Mouse (Mus musculus): ENCODE results near the gene Msi2.
A peak's percentile ranks its signal among the peaks of the same experiment; 100 is the strongest.

Msi2 gene

DNA sequence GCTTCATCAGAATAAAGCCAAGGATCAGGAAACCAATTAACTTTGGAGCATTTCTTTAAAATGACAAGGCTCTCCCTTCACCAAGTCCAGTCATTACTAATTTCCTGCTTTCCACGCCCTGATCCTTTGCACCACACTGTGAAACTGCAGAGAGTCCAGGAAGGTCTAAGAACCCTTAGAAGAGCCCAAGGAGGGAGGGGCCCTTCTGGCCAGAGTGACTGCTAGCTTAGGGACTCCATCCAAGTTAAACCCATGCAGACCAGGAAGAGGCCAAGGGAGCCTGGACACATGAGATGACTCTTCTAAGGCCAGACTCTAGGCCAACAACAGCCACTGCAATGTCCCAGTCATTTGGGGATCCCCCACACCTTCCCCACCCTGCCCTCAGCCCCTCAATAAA lies 83.7 kb downstream of the Msi2 start:
- DNase-seq: no peak

DNA sequence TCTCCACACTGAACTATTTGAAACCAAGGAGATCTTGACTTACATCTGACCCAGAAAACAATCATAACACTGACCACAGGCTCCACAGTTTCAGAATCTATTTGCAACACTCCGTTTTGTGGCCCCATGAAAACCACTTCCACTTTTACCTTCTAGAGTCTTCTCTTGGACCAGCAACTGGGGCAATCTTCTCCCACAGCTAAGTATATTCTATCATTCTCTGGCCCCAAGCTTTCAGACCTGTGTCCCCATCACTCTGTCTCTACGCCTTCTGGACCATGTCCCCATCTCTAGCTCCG lies 86.4 kb downstream of the Msi2 start:
- DNase-seq: no peak

DNA sequence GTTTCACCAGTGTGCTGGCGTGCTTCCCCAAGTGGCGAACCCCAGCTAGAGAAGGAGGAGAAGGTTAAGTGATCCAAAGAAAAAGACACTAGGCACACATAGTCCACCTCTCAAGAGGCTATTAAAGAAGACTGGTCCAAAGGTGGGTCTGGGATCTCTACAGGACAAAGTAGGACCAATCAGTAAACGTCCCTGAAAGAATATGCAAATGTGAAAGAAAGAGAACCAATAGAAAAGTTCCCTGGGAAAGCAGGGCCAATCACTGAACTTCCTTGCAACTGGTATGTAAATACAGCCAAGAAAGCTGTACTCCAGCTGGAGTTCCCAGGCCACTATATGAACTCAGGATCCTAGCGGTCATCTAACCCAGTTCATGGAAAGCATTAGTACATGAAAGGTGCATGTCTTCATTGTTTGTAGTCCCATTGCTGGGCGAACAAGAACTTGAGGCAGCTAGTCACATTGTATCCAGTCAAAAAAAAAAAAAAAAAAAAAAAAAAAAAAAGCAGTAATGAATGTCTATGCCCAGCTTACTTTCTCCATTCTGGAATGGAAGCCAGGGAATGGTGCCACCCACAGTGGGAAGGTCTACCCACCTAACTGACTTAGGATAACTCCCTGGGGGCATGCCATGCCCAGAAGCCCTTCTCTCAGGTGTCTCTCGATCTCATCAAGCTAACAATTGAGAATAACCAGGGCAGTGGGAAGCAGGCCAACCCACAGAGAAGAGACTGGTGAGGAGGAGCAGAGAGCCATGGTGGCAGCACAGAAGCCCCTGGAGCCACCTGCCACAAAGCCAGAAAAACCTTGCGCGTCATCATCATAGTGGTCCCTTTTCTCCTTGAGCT lies 87.0 kb downstream of the Msi2 start:
- peak in 1 of 2 experiments; percentile 42 for DNase-seq

DNA sequence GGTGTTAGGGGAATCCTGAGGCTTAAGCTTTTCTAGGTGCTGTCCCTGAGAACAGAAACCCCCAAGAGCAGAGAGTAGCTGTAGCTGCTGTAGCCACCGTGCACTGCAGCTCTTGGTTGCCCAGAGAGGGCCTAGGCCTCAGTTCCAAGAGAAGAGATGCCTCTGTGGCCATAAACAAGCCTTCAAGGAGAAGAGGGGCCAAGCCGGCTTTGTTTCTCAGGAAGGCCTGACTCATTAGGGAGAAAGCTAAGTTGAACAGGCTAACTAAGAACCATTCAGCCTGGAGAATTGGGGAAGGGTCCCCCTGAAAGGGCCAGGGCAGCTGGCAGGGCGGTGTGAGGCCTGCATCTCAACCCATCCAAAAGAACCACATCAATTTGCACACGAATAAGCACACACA lies 88.7 kb downstream of the Msi2 start:
- DNase-seq: no peak

DNA sequence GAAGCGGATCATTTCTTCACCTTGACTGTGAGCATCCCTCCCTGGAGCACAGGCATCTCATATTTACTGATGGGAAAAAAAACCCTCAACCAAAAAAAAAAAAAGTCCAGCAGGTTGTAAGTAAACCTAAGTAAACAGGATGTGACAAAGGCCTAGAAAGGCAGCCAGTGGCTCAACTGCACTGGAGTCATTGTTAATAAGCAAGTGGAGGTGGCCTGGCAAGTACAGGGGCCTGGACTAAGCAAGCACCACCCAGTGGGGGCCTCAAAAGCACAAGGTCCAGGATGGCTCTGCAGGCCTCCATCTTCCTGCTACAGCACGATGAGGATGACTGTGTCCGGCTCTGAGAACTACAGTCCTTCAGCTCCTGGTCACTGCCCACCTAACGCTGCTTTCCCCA lies 89.1 kb downstream of the Msi2 start:
- DNase-seq: no peak

DNA sequence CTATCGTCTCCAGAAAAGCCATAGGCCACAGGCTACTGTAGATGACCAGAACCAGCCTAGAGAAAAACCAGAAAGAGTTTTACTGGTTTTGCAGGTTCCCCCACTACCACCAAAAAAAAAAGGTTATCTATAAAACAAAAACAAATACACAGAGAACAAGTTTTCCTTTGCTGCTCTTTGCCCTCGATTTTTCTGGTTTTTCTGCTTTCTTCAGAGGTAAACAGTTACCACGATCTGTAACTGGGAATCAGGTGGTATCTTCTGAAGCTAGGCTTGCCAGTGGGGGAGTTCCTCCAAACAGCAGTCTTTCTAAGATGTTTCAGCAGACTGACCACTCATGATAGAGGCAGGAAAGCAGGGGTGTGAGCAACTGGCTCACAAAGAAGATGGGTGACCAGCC lies 89.6 kb downstream of the Msi2 start:
- DNase-seq: no peak

DNA sequence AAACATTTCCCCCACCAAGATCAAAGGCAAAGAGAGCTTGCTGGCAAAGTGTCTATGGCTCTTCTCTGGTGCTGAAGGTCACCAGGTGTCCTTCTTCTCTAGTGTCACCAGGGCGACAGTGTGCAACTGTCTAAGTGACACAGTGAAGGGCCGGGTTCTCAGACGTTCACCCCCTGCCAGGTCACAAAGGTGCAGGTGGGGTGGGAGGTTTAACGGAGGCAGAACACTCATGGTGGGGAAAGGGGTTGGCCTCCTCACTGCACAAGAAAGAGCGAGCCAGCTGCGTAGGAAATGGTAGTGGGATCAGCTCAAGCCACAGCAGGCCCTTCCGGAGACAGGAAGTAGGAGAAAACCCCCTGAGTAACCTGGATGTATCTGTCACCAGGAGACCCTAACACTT lies 91.0 kb downstream of the Msi2 start:
- DNase-seq: no peak

DNA sequence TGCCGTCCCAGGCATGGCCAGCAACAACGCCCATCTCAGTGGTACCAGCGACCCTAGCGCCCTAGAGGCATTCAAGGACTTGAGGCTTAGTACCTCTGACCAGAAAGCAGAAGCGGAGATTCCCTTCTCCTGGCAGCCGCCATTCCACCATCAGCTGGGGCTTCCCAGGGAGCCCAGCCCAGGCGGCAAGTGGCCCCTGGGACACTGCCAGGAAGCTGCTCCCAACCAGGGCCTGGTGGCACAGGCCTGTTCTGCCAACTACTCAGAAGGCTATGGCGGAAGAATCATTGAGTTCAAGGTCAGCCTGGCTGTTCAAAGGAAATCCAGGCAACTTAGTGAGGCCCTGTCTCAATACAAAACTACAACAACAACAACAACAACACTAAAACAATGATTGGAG lies 91.7 kb downstream of the Msi2 start:
- no peak for DNase-seq

DNA sequence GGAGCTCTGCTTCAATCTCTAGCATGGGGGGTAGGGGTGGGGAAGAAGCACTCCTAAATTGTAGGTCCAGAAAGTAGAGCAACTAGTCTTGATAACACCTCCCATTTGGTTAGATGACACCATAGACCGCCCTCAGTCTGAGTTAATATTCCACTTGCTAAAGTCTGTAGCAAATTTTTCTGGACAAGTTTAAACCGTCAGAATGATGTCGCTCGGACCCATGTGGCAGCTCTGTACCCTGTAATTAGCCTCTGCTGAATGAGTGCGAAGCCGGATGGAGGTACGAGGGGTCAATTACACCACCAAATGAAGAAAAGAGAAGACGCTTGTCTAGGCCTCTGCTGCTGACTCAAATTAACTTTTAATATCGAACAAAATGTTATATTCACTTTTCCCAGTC lies 92.3 kb downstream of the Msi2 start:
- no peak for DNase-seq

DNA sequence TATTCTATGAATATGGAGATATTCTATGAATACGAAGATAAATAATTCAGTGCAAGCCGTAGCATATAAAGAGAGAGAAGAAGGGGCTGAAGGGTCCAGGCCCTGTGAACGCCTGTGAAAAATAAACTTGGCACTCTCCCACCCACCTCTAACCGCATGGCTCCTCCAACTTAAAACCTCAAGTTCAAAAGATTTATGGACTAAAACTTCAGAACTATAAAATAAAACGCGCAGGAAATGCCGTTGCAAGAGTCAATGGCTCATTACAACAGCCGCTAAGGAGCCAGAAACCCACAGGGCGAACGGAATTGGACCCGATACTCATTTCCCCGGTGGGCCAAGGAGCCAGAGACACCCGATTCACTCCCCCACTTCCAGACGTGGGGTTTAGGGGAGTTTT lies 93.2 kb downstream of the Msi2 start:
- no peak for DNase-seq

DNA sequence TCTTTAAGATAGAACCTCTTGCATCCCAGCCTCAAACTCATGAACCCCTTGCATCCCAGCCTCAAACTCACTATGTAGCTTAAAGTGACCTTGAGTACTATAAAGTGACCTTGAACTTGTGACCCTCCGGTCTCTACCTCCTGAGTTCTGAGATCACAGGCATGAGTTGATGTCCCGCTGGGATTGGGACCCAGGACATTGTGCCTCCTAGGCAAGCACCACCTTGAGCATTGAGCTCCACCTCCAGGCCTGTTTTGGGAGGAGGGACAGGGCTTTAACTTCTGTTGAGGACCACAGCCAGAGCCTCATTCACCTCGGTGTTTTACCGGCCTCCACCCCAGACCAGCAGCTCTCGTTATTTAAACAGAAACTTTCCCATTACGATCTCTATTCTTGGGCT lies 93.7 kb downstream of the Msi2 start:
- no peak for DNase-seq

DNA sequence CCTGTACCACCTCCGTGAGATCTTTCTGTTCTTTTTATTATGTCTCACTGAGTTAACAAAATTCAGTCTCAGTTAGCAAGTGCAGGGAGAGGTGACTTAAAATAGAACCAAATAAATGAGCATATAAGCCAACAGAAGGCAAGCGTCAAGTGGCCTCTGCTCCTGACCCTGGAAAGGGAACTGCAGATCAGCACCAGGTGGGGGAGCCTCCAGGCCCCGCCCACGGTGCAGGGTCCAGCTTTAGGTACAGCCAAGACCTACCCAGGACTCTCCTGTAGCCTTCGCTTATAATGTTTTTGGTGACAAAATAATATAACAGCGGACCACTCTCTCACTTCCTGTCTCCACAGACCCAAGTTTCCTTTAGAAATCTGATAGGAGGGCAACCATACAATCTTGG lies 94.6 kb downstream of the Msi2 start:
- DNase-seq: no peak

DNA sequence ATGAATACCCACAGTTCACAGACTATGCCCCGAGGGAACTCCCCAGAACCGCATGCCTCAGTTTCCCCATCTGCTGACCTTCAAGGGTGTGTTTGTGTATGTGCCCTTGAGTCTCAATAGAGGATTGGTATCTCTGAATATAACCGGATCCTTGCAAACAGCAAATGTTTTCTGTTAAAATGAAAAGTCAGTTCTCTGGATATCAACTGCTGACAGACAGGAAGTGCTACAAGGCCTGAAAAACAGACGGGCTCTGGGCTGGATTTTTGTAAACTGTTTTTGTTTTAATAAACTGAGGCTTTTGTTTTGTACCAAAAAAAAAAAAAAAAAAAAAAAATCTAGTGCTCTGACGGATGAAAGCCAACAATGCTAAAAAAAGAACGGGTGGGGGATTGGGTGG lies 95.8 kb downstream of the Msi2 start:
- DNase-seq: no peak

DNA sequence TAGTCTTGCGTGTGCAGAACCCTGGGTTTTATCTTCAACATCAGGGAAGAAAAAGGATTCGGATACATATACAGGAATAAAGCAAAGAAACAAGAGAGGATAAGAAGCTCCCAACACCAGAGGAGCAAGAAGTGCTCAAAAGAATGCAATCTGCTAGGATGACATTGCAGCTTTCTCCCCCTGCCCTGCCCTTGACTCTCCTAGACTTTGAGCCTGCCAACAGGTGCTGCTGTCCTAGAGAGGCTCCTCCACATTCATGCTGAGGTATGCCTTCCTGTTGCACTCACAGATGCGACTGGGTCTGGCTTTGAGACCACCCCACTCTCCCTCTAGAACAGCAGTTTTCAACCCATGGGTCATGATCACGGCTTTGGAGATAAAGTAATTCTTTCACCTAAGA lies 96.5 kb downstream of the Msi2 start:
- no peak for DNase-seq

DNA sequence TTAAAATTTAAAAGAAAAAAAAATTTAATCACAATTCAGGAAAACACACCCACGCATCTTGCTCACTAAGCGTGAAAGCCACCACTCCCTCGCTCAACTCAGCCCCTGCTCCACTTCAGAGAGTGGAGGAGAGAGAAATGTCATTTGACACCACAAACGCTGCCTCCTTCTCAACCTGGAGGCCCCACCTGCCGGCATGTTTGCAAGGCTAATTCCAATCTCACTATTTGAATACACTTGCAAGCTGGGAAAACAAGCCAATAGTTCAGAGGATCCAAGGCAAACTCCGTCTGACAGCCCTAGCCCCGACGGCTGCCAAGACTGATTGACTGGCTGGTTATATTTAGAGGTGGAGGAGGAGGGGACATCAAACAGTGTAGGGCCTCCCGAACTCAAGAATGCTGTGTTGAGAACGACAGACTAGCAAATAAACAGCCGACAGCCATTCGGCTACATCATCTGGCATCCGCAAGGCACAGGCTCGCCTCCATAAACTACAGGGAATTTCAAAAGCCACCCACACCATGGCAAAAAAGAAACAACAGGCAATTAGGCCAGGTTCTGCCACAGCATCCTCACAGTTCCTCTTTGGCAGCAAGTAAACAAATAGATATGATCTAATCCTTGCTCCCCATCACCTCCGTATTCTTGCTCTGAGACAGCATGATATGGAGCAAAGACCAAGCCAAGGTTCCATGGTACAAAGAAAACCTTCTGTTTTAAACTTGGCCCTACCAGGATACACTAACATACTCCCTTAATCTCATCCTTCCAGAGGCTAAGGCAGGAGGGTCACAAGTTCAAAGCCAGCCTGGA lies 97.9 kb downstream of the Msi2 start:
- peak; percentile 67 to 71 for DNase-seq

DNA sequence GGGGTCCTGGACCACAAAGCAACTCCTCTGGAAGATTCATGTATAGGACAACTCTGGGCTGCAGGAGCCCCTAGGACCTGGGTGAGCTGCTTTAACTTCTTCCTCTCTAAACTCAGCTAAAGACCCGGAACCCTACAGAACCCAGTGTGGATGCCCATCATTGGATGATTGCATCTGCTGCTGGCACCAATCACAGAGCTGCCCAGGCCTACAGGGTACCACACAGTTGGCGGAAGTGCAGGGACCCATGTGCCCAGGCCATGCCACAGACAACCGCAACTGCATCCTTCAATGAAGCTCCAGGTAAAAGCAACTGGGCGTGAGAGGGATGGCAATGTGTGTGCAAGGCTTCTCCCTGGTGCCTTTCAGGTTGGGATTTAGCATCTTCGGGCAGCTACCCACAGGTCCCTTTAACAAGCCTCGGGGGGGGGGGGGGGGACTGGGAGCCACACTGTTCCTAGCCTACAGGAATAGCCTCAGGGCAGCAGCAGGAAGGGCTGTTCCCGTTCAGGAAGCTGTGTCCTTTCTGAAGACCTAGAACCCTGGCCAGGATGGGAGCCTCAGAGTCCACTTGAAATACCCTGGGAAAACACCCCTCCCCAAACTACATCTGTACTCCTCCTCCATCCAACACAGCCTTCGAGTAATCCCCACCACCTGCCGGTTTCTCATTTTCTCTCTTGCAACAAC lies 98.7 kb downstream of the Msi2 start:
- DNase-seq: no peak

DNA sequence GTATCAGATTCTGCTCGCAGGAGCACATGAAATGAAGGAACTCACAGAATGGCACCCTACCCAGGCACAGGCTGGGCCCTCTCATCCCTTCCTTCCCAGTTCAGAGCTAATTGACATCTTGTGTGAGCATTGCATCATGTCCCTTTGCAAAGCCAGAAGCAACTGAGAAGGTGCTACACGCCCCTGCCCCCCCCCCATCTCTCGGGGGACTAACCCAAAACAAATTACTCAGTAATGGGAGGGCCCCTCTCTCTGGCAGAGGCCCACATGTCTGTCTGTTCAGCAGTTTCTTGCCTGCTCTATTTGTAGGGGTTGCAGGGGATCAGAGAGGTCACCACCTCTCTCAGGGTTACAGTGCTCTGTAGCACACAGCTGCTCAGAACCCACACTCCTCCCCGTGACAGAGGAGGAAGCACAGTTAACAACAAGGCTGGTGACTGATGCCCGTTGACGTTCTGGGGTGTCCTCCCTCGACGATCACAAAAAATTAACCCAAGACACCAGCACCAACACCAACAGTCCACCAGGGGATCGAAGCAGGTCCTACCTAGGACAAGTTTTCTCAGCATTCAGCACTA lies 99.5 kb downstream of the Msi2 start:
- DNase-seq: peak in 1 of 2 experiments; percentile 50

DNA sequence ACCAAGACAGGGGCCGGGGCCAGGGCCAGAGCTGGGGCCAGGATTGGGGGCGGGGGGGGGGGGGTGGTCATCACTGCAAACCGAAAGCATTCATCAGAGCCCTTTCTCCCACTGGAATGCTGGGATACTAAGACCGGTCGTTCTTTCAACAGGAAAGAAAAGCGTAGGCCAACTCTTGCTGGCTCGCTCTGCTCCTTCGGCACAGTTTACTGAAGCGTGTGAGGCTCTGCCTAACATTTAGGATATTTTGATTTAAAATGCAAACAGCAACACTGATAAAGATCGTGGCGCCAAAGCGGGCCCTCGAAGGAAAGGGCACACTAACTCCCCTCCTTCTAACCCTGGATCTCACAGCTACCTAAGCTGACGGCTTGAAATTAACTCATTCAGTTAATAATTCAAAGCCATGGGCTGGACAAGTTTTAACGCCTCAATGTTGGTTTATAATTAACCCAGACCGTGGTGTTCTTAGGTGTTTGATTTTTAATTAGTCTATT lies 100.3 kb downstream of the Msi2 start:
- no peak for DNase-seq

DNA sequence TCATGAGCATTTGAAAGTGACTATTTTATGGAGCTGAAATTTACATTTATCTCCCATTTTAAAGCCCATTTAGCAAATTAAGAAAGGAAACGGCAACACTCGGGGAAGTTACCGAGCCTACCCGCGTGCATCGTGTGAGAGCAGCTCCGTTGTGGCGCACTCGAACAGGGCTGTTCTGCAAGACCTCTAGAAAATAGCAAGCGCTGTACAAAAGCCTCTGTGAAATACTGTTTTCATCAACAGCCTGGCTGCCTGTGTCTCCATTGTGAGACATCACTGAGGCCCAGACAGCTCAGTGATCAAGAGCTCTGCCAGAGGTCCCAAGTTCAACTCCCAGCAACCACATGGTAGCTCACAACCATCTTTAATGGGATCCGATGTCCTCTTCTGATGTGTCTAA lies 100.9 kb downstream of the Msi2 start:
- no peak for DNase-seq

DNA sequence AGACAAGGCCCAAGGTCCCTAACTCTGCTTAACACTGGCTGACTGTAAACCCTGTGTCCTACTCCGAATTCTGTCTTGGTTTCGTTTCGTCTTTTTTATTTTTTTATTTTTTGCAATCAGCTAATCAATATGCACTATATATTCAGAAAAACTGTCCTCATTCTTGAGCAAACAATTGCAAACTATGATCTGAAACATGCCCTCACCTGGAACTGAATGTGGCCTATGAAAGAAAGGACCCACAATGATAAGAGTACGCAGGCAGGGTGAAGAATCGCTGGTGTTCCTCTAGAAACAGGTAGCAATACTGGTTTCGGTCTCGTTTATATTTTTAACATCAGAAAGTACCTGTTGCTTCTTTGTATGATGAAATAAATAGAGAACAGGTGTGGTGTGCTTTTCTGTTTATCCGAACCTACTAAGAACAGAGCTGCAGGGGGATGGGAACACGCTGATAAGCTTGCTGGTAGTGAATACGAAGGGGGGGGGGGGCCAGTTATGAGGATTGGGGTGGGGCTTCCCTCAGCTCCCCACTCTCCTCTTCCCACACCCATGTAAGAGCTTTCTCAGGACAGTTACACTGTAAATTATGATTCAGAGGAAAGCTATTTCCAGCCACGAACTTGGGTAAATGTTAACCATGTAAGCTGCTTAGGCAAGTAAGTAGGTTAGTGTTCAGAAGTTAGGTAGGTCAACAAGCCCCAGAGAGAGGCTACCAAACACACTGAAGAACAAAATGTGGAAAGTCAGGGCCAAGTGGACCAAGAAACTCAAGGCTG lies 103.6 kb downstream of the Msi2 start:
- no peak for DNase-seq

DNA sequence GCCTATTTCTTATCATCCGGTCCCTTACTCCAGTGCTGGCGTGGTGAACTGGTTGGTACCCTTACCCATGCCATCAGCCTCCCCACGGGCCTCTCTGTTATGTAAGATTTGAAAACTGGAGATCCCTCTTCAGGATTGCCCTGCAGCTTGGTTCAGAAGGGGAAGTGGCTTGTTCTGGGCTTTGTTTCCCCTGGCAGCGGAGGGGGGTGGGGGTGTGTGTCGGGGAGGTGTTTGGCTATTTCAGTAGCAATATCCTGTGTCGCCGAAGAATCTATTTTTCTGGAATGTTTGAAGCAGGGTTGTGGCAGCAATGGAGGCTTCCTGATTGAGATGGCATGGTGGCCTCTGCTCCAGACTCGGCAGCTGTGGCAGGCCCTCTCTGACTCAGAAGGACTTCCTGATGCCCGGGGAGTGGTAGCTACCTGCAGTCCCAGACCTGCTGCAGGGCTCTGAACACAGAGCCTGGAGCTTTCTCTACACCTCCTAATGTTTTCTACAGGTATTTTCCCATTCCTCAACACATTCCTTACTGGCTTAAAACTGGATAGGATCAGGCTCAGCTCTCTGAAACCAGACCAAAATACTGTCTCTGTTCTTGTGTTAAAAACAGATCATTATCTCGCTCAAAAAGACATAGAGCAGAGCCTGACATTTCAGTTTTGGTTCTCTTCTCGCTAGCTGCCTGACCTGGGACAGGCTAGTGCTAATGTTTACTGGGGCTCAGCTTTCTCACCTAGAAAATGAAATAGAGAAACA lies 104.4 kb downstream of the Msi2 start:
- DNase-seq: no peak

DNA sequence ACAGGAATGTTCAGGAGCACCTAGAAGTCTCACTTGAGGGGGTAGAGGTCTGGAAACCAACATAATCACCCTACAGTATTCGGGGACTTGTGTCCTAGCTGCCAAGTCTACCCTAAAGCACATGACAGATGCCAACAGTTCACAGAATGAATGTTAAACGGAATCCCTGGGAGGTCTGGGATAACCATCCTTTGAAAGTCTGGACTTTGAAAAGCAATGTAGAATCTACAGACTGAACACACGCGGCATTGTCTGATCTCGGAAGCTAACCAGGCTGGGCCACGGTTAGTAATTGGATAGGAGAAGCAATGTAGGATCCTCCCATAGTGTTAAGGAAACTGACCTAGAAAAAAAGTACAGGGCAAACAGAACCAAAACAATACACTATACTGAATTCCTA lies 105.3 kb downstream of the Msi2 start:
- DNase-seq: no peak

Measured in cerebellum, postnatal 14 days (tissue).